Mouse (Mus musculus) liver, postnatal 0 days (tissue): ENCODE data around the gene Lhfp.

Experiments used
- CTCF ChIP-seq: sonication (generic); IDR thresholded peaks from 2 replicates; pipeline ENCODE4 v1.5.1; 2016; ENCODE audit warnings: antibody characterized with exemption, low read depth
- EP300 ChIP-seq: IDR thresholded peaks from 2 replicates; pipeline ENCODE4 v1.6.1; 2016; ENCODE audit warnings: antibody characterized with exemption, low read depth, mild to moderate bottlenecking

DNA sequence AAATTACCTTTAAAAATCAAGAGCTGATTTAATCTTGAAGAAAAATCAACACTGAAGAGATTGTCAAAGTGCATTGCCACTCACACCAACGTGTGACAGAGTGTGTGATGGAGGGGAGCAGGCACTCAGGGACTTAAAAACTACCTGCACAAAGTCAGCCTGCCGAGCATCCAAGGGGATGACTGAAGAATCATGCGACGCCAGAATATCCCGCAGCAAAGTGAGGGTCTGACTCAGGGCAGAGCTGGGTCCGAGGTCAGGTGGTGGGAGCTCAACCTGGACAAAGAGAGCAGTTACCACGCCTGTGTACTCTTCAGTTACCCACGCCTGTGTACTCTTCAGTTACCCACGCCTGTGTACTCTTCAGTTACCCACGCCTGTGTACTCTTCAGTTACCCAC is 48.0 kb upstream of the Lhfp start:
- TF ChIP-seq EP300 (no peak), CTCF (no peak)
